Mouse (Mus musculus) c-Kit-positive CD71-negative TER-119-negative erythroid progenitor cells, embryonic 14.5 days (primary cell): ENCODE data around the gene Epb42.
"Not testable (repeated sequence)": the region's sequence is repeated elsewhere in the genome, so short reads cannot be mapped to it uniquely, and the experiment has no call there.

Experiments
- DNase-seq: peaks from one replicate; pipeline ENCODE4 v3.0.0-alpha.2; 2013; ENCODE audit warnings: low read depth

Epb42 gene

GRCm38 (mm10) chr2:121007925-121008663 is 28.8 kb downstream of the Epb42 start, which contains the start of gene Ccndbp1:
Gene Ccndbp1, plus strand, starts transcription at chr2:121008403.
- DNase-seq: peak; percentile 90

- no peak for DNase-seq
Observed at GRCm38 (mm10) chr2:121006986-121007385, 29.9 kb downstream of the Epb42 start.

GRCm38 (mm10) chr2:121004018-121004811 is 32.7 kb downstream of the Epb42 start:
- no peak for DNase-seq

- DNase-seq: peak; percentile 10
Observed at GRCm38 (mm10) chr2:121003586-121003985, 33.3 kb downstream of the Epb42 start.

- no peak for DNase-seq
Observed at GRCm38 (mm10) chr2:120998863-120999262, 38.0 kb downstream of the Epb42 start.

GRCm38 (mm10) chr2:120996607-120997006 is 40.3 kb downstream of the Epb42 start:
- DNase-seq: not testable (repeated sequence)

- no peak for DNase-seq
Observed at GRCm38 (mm10) chr2:120991196-120991595, 45.7 kb downstream of the Epb42 start.

GRCm38 (mm10) chr2:120985241-120985640 is 51.6 kb downstream of the Epb42 start:
- DNase-seq: no peak

- DNase-seq: no peak
Observed at GRCm38 (mm10) chr2:120983611-120984010, 53.3 kb downstream of the Epb42 start.

- DNase-seq: no peak
Observed at GRCm38 (mm10) chr2:120980861-120981260, 56.0 kb downstream of the Epb42 start.

- no peak for DNase-seq
Observed at GRCm38 (mm10) chr2:120979819-120980218, 57.1 kb downstream of the Epb42 start.

GRCm38 (mm10) chr2:120978693-120979037 is 58.2 kb downstream of the Epb42 start:
- DNase-seq: no peak

- DNase-seq: no peak
Observed at GRCm38 (mm10) chr2:120977926-120978692, 58.8 kb downstream of the Epb42 start.

- DNase-seq: no peak
Observed at GRCm38 (mm10) chr2:120976990-120977925, 59.6 kb downstream of the Epb42 start, which contains the start of gene Tmem62. Gene Tmem62, plus strand, starts transcription at chr2:120977017.

GRCm38 (mm10) chr2:120976308-120976707 is 60.6 kb downstream of the Epb42 start:
- no peak for DNase-seq

- no peak for DNase-seq
Observed at GRCm38 (mm10) chr2:120972964-120973363, 63.9 kb downstream of the Epb42 start.

GRCm38 (mm10) chr2:120972257-120972656 is 64.6 kb downstream of the Epb42 start:
- not testable (repeated sequence) for DNase-seq

GRCm38 (mm10) chr2:120971766-120972165 is 65.1 kb downstream of the Epb42 start:
- DNase-seq: no peak

- DNase-seq: peak; percentile 77
Observed at GRCm38 (mm10) chr2:120970559-120971080, 66.3 kb downstream of the Epb42 start, which contains the start of gene Ubr1. Gene Ubr1, minus strand, starts transcription at chr2:120970715.

- no peak for DNase-seq
Observed at GRCm38 (mm10) chr2:120970045-120970539, 66.8 kb downstream of the Epb42 start.
